Mouse (Mus musculus): ENCODE results near the gene Atxn7. TPM values are rescaled to one million over a fixed set of nuclear protein-coding genes. Genes with fewer than 3 reads are reported as not detected.
A peak's percentile ranks its signal among the peaks of the same experiment; 100 is the strongest.

Atxn7 gene
- polyA plus RNA-seq, 1 experiment from 2014 or later = 4.6 TPM

DNA sequence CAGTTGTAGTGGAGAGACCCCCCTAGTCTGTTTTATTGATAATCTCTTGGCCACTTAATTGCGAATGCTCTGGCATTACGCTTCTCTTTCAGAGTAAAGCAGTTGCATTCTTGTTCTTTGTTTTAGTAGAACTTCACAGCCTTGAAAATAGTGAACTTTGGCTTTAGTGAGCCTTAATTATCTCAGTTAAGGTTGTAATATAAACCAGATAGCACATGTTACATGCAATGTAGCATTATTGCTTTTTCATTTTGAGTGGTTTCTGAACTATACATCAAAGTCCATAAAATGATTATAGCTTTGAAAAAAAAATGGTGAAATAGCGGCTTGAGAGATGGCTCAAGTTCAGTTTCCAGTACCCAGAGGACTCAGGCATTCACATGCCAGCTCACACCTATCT lies 9.3 kb downstream of the Atxn7 start:
- H3K9ac ChIP-seq (replicated peaks; ENCODE audit: low read length) = no peak overlapping the region
- H3K4me3 ChIP-seq (replicated peaks; ENCODE audit: low read depth, low read length) = no peak overlapping the region
- H3K36me3 ChIP-seq (ENCODE audit: control insufficient read depth, insufficient read depth, low read length) = no peaks in the 10 kb centered on the region
- H3K4me1 ChIP-seq (ENCODE audit: control insufficient read depth, insufficient read depth, low read length) = no peaks in the 10 kb centered on the region
- no peaks in the 10 kb centered on the region for H3K9me3 ChIP-seq (ENCODE audit: control insufficient read depth, low read length)
- no peak overlapping the region for H3K27ac ChIP-seq (replicated peaks; ENCODE audit: low read depth, low read length)
- no peak overlapping the region for H3K4me2 ChIP-seq (ENCODE audit: low read length)
- H3K27me3 ChIP-seq (ENCODE audit: control insufficient read depth, insufficient read depth, low read length) = no peaks in the 10 kb centered on the region
- WGBS = 93% methylated on average over 3 of the region's 3 CpGs
- DNase-seq (no peak), ATAC-seq (ENCODE audit: low FRiP score, low TSS enrichment) (no peak)

DNA sequence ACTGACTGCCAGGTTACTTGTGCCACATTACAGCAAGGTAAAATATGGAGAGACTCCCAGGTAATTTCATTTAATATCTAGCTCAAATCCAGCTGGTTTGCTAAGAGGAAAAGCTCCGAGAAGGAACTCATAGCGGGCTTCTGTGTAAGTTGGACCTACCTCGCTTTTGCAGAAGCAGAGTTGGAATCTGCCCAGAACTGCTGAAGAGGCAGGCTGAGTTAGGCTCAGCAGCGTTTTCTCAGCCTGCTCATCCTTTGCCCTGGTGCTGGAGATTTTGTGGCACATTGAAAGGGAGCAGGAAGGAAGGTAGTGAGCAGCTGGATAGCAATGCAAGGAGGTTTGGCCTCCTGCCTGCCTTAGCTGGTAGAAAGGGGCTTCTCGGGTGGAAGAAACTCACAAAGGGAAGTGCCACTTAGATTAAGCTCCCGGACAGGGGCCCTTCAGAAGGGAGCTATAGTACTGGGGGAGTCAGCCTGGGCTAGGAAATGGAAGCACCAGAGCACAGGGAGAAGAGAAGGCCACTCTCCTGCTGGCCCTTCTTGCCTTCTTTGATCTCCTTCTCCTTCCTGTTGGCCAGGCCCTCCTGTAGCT lies 10.5 kb downstream of the Atxn7 start:
- DNase-seq (no peak), ATAC-seq (ENCODE audit: low FRiP score, low TSS enrichment) (no peak)
- H3K4me1 ChIP-seq (ENCODE audit: control insufficient read depth, insufficient read depth, low read length) = no peaks in the 10 kb centered on the region
- WGBS = 49% methylated on average over 6 of the region's 6 CpGs
- H3K27me3 ChIP-seq (ENCODE audit: control insufficient read depth, insufficient read depth, low read length) = no peaks in the 10 kb centered on the region
- H3K36me3 ChIP-seq (ENCODE audit: control insufficient read depth, insufficient read depth, low read length) = no peaks in the 10 kb centered on the region
- no peak overlapping the region for H3K4me2 ChIP-seq (ENCODE audit: low read length)
- H3K9ac ChIP-seq (replicated peaks; ENCODE audit: low read length) = no peak overlapping the region
- no peaks in the 10 kb centered on the region for H3K9me3 ChIP-seq (ENCODE audit: control insufficient read depth, low read length)
- no peak overlapping the region for H3K4me3 ChIP-seq (replicated peaks; ENCODE audit: low read depth, low read length)
- H3K27ac ChIP-seq (replicated peaks; ENCODE audit: low read depth, low read length) = no peak overlapping the region

DNA sequence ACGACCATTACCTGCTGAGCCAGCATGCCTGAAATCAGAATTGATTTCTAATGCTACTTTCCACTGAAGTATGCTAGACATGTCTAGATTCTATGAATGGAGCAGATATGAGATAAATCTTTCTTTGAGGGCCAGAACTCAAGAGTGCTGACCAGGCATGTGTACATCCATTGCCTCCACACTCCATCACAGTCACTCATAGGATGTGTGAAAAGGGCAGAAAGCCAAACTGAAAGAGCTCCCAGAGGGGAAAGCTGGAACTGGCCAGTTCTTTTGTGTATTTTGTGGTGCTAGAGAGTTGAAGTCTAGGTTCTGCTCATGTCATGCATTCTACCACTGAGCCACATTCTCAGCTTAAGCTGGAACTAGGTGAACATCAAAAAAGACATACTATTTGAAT lies 16.3 kb downstream of the Atxn7 start:
- no peak overlapping the region for H3K27ac ChIP-seq (replicated peaks; ENCODE audit: low read depth, low read length)
- no peaks in the 10 kb centered on the region for H3K4me1 ChIP-seq (ENCODE audit: control insufficient read depth, insufficient read depth, low read length)
- H3K4me3 ChIP-seq (replicated peaks; ENCODE audit: low read depth, low read length) = no peak overlapping the region
- H3K27me3 ChIP-seq (ENCODE audit: control insufficient read depth, insufficient read depth, low read length) = no peaks in the 10 kb centered on the region
- H3K9ac ChIP-seq (replicated peaks; ENCODE audit: low read length) = no peak overlapping the region
- WGBS = 80% methylated on average over 1 of the region's 1 CpGs
- H3K36me3 ChIP-seq (ENCODE audit: control insufficient read depth, insufficient read depth, low read length) = no peaks in the 10 kb centered on the region
- no peak for ATAC-seq (ENCODE audit: low FRiP score, low TSS enrichment)
- DNase-seq = no peak
- H3K9me3 ChIP-seq (ENCODE audit: control insufficient read depth, low read length) = no peaks in the 10 kb centered on the region
- H3K4me2 ChIP-seq (ENCODE audit: low read length) = no peak overlapping the region

DNA sequence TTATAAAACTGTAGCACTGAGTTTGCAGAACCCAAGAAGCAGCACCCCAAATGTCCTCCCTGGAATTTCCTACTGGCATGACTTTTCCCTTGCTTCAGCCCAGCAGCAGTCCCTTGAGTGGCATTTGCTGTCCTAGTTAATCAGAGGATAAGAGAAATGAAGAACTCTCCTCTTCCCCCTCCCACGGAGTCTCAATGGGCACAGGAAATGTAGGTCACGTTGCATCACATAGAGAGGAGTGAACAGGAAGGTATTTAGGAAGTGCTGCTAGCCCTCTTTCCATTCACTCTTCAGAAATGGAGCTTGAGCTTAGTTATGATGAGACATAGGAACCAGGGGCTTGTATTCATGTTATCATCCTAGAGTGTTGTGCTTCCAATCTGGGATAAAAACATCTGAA lies 20.0 kb downstream of the Atxn7 start:
- no peaks in the 10 kb centered on the region for H3K36me3 ChIP-seq (ENCODE audit: control insufficient read depth, insufficient read depth, low read length)
- H3K9me3 ChIP-seq (ENCODE audit: control insufficient read depth, low read length) = no peaks in the 10 kb centered on the region
- ATAC-seq (ENCODE audit: low FRiP score, low TSS enrichment) (no peak), DNase-seq (no peak)
- H3K4me3 ChIP-seq (replicated peaks; ENCODE audit: low read depth, low read length) = no peak overlapping the region
- H3K4me2 ChIP-seq (ENCODE audit: low read length) = no peak overlapping the region
- no peaks in the 10 kb centered on the region for H3K27me3 ChIP-seq (ENCODE audit: control insufficient read depth, insufficient read depth, low read length)
- WGBS = 59% methylated on average over 2 of the region's 2 CpGs
- H3K4me1 ChIP-seq (ENCODE audit: control insufficient read depth, insufficient read depth, low read length) = no peaks in the 10 kb centered on the region
- H3K27ac ChIP-seq (replicated peaks; ENCODE audit: low read depth, low read length) = no peak overlapping the region
- no peak overlapping the region for H3K9ac ChIP-seq (replicated peaks; ENCODE audit: low read length)

DNA sequence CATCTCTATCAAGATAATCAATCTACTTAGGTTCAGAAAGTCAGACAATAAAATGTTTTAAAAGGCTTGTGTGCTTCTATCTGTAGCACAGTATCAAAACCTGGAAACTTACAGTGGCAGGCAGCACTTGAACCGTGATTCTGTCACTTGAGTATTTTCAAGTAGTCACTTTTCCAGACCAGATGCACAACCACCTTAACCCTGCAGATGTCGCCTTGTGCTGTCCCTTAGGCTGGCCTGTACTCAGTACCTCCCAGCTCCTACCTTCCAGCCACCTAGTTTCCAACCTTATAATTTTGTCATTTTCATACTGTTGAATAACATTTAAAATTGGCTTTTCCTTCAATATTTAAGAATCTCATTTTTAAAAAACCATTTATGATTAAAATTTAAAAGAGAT lies 20.9 kb downstream of the Atxn7 start:
- H3K36me3 ChIP-seq (ENCODE audit: control insufficient read depth, insufficient read depth, low read length) = no peaks in the 10 kb centered on the region
- no peak overlapping the region for H3K4me2 ChIP-seq (ENCODE audit: low read length)
- no peak overlapping the region for H3K9ac ChIP-seq (replicated peaks; ENCODE audit: low read length)
- H3K27ac ChIP-seq (replicated peaks; ENCODE audit: low read depth, low read length) = no peak overlapping the region
- no peaks in the 10 kb centered on the region for H3K4me1 ChIP-seq (ENCODE audit: control insufficient read depth, insufficient read depth, low read length)
- H3K27me3 ChIP-seq (ENCODE audit: control insufficient read depth, insufficient read depth, low read length) = no peaks in the 10 kb centered on the region
- no peak overlapping the region for H3K4me3 ChIP-seq (replicated peaks; ENCODE audit: low read depth, low read length)
- WGBS = 50% methylated on average over 2 of the region's 2 CpGs
- no peaks in the 10 kb centered on the region for H3K9me3 ChIP-seq (ENCODE audit: control insufficient read depth, low read length)
- no peak for ATAC-seq (ENCODE audit: low FRiP score, low TSS enrichment)
- DNase-seq = no peak

DNA sequence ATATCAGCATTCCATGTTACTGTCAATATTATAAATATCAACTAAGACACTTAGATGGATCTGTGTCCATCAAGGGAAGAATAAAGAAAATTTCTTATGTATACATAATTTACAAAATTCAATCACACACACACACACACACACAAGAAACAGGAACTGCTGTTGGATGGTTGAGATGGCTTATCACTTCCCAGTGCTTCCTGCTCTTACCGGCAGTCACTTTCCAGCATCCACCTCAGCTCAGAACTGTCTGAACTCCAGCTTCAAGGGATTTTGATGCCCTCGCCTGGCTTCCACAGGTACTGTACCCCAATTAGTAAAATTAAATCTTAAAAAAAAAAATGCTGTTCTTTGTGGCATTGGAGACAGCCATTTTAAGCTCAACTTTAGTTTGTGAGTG lies 27.2 kb downstream of the Atxn7 start:
- no peak for DNase-seq
- 78% methylated on average over 2 of the region's 2 CpGs for WGBS

DNA sequence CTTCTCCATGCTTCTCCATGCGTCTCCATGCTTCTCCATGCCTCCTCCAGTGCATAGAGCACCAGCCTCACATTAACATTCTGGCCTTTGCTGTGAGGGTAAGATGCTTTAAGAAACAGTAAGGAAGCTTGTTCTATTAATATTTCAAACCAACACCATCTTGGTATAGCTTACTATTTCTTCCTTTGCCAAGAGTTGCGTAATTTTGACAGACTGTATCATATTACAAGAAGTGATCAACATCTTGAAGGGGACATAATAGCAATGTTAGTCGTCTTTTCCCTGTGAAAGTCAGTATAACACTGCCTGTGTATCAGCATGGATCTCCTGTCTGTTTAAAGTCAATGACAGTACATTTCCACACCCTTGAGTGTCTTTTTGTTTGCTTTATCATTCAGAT lies 29.5 kb downstream of the Atxn7 start:
- Histone ChIP-seq H3K4me2 (ENCODE audit: low read length) (no peak overlapping the region), H3K4me3 (replicated peaks; ENCODE audit: low read depth, low read length) (no peak overlapping the region), H3K4me1 (ENCODE audit: control insufficient read depth, insufficient read depth, low read length) (no peaks in the 10 kb centered on the region), H3K36me3 (ENCODE audit: control insufficient read depth, insufficient read depth, low read length) (no peaks in the 10 kb centered on the region), H3K9ac (replicated peaks; ENCODE audit: low read length) (no peak overlapping the region), H3K9me3 (ENCODE audit: control insufficient read depth, low read length) (no peaks in the 10 kb centered on the region), H3K27me3 (ENCODE audit: control insufficient read depth, insufficient read depth, low read length) (no peaks in the 10 kb centered on the region), H3K27ac (replicated peaks; ENCODE audit: low read depth, low read length) (no peak overlapping the region)
- ATAC-seq (ENCODE audit: low FRiP score, low TSS enrichment) = no peak
- 85% methylated on average over 3 of the region's 3 CpGs for WGBS
- no peak for DNase-seq

More for the DNA sequence above, 27.2 kb downstream of the Atxn7 start:
- Histone ChIP-seq H3K36me3 (ENCODE audit: control insufficient read depth, insufficient read depth, low read length) (no peaks in the 10 kb centered on the region), H3K27ac (replicated peaks; ENCODE audit: low read depth, low read length) (no peak overlapping the region), H3K9ac (replicated peaks; ENCODE audit: low read length) (no peak overlapping the region), H3K4me2 (ENCODE audit: low read length) (no peak overlapping the region), H3K4me3 (replicated peaks; ENCODE audit: low read depth, low read length) (no peak overlapping the region), H3K27me3 (ENCODE audit: control insufficient read depth, insufficient read depth, low read length) (no peaks in the 10 kb centered on the region), H3K4me1 (ENCODE audit: control insufficient read depth, insufficient read depth, low read length) (no peaks in the 10 kb centered on the region), H3K9me3 (ENCODE audit: control insufficient read depth, low read length) (no peaks in the 10 kb centered on the region)
- no peak for ATAC-seq (ENCODE audit: low FRiP score, low TSS enrichment)

DNA sequence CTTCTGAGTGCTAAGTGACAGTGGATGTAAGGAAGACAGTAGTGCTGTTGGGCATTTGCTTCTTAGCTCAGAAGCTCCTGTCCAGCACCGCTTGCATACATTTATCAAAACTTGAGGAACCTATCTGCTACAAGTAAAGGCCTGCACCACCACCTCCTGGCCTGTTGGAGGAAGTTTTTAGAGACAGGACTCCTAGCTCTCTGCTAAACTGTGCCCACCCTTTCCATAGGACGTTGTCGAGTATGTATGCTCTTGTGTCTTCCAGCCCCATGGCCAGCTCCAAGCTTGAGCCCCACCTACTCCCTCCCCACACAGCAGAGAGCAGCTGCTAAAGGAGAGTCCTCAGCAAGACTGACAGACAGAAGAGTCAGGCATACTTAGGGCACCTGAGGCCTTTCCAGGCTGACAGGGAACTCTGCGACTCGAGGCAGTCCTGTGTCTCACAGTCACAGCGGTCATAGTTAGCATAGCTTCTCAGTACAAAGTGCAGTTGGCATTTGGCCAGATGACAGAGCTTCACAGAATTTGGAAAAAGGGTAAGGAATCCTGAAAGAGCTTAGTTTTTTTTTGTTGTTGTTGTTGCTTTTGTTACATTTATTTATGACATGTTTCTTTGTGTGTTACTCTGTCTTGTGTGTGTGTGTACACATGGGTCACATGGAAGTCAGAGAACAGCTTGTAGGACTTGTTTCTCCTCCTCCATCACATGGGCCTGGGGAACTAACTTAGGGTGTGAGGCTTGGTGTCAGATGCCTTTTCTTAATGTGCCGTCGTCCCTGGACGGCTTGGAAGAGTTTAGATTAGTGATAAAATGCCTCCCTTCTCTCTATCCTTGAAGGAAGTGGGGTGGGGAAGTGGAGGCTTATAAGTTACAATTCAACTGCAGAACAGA lies 34.2 kb downstream of the Atxn7 start:
- 80% methylated on average over 9 of the region's 9 CpGs for WGBS
- Histone ChIP-seq H3K9me3 (ENCODE audit: control insufficient read depth, low read length) (no peaks in the 10 kb centered on the region), H3K27ac (replicated peaks; ENCODE audit: low read depth, low read length) (no peak overlapping the region), H3K27me3 (ENCODE audit: control insufficient read depth, insufficient read depth, low read length) (no peaks in the 10 kb centered on the region), H3K4me3 (replicated peaks; ENCODE audit: low read depth, low read length) (no peak overlapping the region), H3K9ac (replicated peaks; ENCODE audit: low read length) (no peak overlapping the region), H3K4me2 (ENCODE audit: low read length) (no peak overlapping the region), H3K36me3 (ENCODE audit: control insufficient read depth, insufficient read depth, low read length) (no peaks in the 10 kb centered on the region), H3K4me1 (ENCODE audit: control insufficient read depth, insufficient read depth, low read length) (no peaks in the 10 kb centered on the region)
- peak; percentile 17 for DNase-seq
- ATAC-seq (ENCODE audit: low FRiP score, low TSS enrichment) = no peak

DNA sequence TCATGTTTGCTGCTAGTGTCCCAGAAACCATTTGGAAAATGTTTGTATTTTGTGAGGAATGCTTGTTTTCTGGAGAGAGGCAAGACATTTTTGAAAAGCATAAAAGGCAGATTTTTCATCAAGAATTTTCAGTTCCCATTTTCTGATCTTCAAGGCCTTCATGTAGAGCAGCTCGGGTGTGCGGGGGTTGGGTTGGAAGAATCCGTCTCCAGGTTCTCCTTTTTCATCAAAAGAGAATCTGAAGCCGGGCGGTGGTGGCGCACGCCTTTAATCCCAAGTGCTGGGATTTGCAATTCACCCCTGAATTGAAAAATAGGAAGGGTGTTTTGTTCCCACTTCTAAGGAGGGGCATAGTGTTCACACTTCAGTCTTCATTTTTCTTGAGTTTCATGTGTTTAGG lies 41.5 kb downstream of the Atxn7 start:
- Histone ChIP-seq H3K36me3 (ENCODE audit: control insufficient read depth, insufficient read depth, low read length) (no peaks in the 10 kb centered on the region), H3K27ac (replicated peaks; ENCODE audit: low read depth, low read length) (no peak overlapping the region), H3K27me3 (ENCODE audit: control insufficient read depth, insufficient read depth, low read length) (no peaks in the 10 kb centered on the region), H3K4me2 (ENCODE audit: low read length) (no peak overlapping the region), H3K9me3 (ENCODE audit: control insufficient read depth, low read length) (no peaks in the 10 kb centered on the region), H3K4me3 (replicated peaks; ENCODE audit: low read depth, low read length) (no peak overlapping the region), H3K4me1 (ENCODE audit: control insufficient read depth, insufficient read depth, low read length) (no peaks in the 10 kb centered on the region), H3K9ac (replicated peaks; ENCODE audit: low read length) (no peak overlapping the region)
- DNase-seq (no peak), ATAC-seq (ENCODE audit: low FRiP score, low TSS enrichment) (no peak)
- WGBS = 93% methylated on average over 7 of the region's 7 CpGs

Data from midbrain, embryonic 14.5 days (tissue).